ENCODE assay signal across 17 mouse cellular contexts in genomic region chr4:132794028-132794427, GRCm38 (mm10). TPM values are rescaled to one million over a fixed set of nuclear protein-coding genes. Genes with fewer than 3 reads are reported as not detected.
DNase-seq lines count a peak whose midpoint lies in the region; ATAC-seq lines count a peak whose summit lies in the region.
"Had no signal": no experiment of that assay in that cellular context is flagged by ENCODE, and none has a peak within 500 bp of the region (broad histone marks: within the 10 kb centered on the region; RNA-seq: fewer than 3 reads in every experiment).

No protein-coding gene starts in this region.

- intact Hi-C loops in heart, postnatal 10 days (cut with DNase I) = no loop called here

- no peaks in the 10 kb centered on the region for H3K36me3 ChIP-seq in kidney, embryonic 15.5 days
- H3K36me3 ChIP-seq in intestine, embryonic 16.5 days (ENCODE audit: control insufficient read depth, insufficient read depth, low read length) = no peaks in the 10 kb centered on the region
- H3K36me3 ChIP-seq: embryonic facial prominence, embryonic 12.5 days; forebrain, embryonic 12.5 days; heart, embryonic 15.5 days; neural tube, embryonic 12.5 days had no signal

- no peak overlapping the region for H3K4me3 ChIP-seq in kidney, embryonic 15.5 days (replicated peaks)
- no peak overlapping the region for H3K4me3 ChIP-seq in intestine, embryonic 16.5 days (ENCODE audit: low read length)
- H3K4me3 ChIP-seq: embryonic facial prominence, embryonic 12.5 days; forebrain, embryonic 12.5 days; heart, embryonic 15.5 days; neural tube, embryonic 12.5 days had no signal

- H3K27ac ChIP-seq in kidney, embryonic 15.5 days = no peak overlapping the region
- H3K27ac ChIP-seq in intestine, embryonic 16.5 days (ENCODE audit: low read length) = no peak overlapping the region
- H3K27ac ChIP-seq: embryonic facial prominence, embryonic 12.5 days; forebrain, embryonic 12.5 days; heart, embryonic 15.5 days; neural tube, embryonic 12.5 days had no signal

- H3K9me3 ChIP-seq in kidney, embryonic 15.5 days (replicated peaks) = no peaks in the 10 kb centered on the region
- H3K9me3 ChIP-seq in intestine, embryonic 16.5 days (ENCODE audit: control insufficient read depth, low read length) = no peaks in the 10 kb centered on the region
- H3K9me3 ChIP-seq: embryonic facial prominence, embryonic 12.5 days; forebrain, embryonic 12.5 days; heart, embryonic 15.5 days; neural tube, embryonic 12.5 days had no signal

- peak; percentile 59; the same call in 1 of the 2 replicates for ATAC-seq in kidney, embryonic 15.5 days (replicated peaks; ENCODE audit: low FRiP score)
- peak; percentile 30 to 60; a peak in 2 of 4 replicates for ATAC-seq in hematopoietic stem cell, adult 5-6 weeks (replicated peaks in 1 of 2; ENCODE audit: insufficient read depth in 1 of 2, low FRiP score in 2 of 2, low TSS enrichment in 1 of 2, low read depth in 1 of 2, poor library complexity in 2 of 2, severe bottlenecking in 2 of 2)
- peak; percentile 61 for ATAC-seq in megakaryocyte, adult 5-6 weeks (ENCODE audit: poor library complexity, severe bottlenecking)
- no peak for ATAC-seq in intestine, embryonic 16.5 days

- peak overlapping the region; percentile 15 for H3K4me2 ChIP-seq in kidney, embryonic 15.5 days
- no peak overlapping the region for H3K4me2 ChIP-seq in intestine, embryonic 16.5 days (ENCODE audit: low read depth, low read length)
- H3K4me2 ChIP-seq: embryonic facial prominence, embryonic 12.5 days; forebrain, embryonic 12.5 days; midbrain, embryonic 11.5 days; neural tube, embryonic 12.5 days had no signal

- peaks cover 23% of the 10 kb centered on the region for H3K4me1 ChIP-seq in kidney, embryonic 15.5 days
- H3K4me1 ChIP-seq in intestine, embryonic 16.5 days (ENCODE audit: control insufficient read depth, insufficient read depth, low read length) = peaks cover 4% of the 10 kb centered on the region; the same call in 1 of the 2 replicates
- H3K4me1 ChIP-seq: embryonic facial prominence, embryonic 12.5 days had no signal

- H3K9ac ChIP-seq in kidney, embryonic 15.5 days = no peak overlapping the region
- no peak overlapping the region for H3K9ac ChIP-seq in intestine, embryonic 16.5 days (ENCODE audit: low read depth, low read length)
- H3K9ac ChIP-seq: embryonic facial prominence, embryonic 12.5 days; forebrain, embryonic 12.5 days; heart, embryonic 15.5 days; neural tube, embryonic 12.5 days had no signal

- peaks cover 24% of the 10 kb centered on the region for H3K27me3 ChIP-seq in kidney, embryonic 15.5 days
- H3K27me3 ChIP-seq in intestine, embryonic 16.5 days (replicated peaks; ENCODE audit: control insufficient read depth, insufficient read depth, low read length) = peaks cover 9% of the 10 kb centered on the region

- no peak for DNase-seq in kidney, adult 18-20 months
- DNase-seq in B cell, adult 2 months = peak; percentile 58 to 66
- DNase-seq in heart, postnatal 10 days = no peak
- DNase-seq in left cerebral cortex, adult 11 months (ENCODE audit: low spot score) = no peak
- DNase-seq: adrenal gland, postnatal 36 days; cerebellum, adult 9-10 months; gastrocnemius, postnatal 10 days; thymus, postnatal 4 days had no signal

- WGBS in kidney, embryonic 15.5 days = 32% methylated on average over 9 of the region's 9 CpGs
- WGBS in intestine, embryonic 16.5 days = 71% methylated on average over 9 of the region's 9 CpGs

RNA-seq across cellular contexts. Expression of gene Themis2, which starts 2.2 kb away (rescaled TPM):
- polyA plus RNA-seq in kidney, embryonic 15.5 days (2015; fragmentation: Nextera tagmentation; extraction: Ambion mirVana) = 0.91 and 1.7 TPM in 2 replicates
- total RNA-seq in hematopoietic stem cell, adult 5-6 weeks (2017) = 9.8 and 12.8 TPM in 2 replicates
- 129 and 136 TPM in 2 replicates for total RNA-seq in megakaryocyte, adult 5-6 weeks (2015)
- total RNA-seq in megakaryocyte, adult 5-6 weeks (2017) = 84.4 and 95.0 TPM in 2 replicates
- 1.7 TPM in 2 replicates for polyA plus RNA-seq in intestine, embryonic 16.5 days (2015; fragmentation: Nextera tagmentation; extraction: Ambion mirVana)
- 1 to 10 TPM; 2.6 to 3.3 TPM for total RNA-seq in heart, postnatal 10 days (2021)

RNA-seq across cellular contexts. Expression of gene Rpa2, which starts 25.9 kb away (rescaled TPM):
- polyA plus RNA-seq in kidney, embryonic 15.5 days (2015; fragmentation: Nextera tagmentation; extraction: Ambion mirVana) = 108 and 113 TPM in 2 replicates
- total RNA-seq in hematopoietic stem cell, adult 5-6 weeks (2017) = 46.5 and 50.1 TPM in 2 replicates
- total RNA-seq in megakaryocyte, adult 5-6 weeks (2015) = 28.0 and 28.7 TPM in 2 replicates
- 22.3 and 27.9 TPM in 2 replicates for total RNA-seq in megakaryocyte, adult 5-6 weeks (2017)
- polyA plus RNA-seq in intestine, embryonic 16.5 days (2015; fragmentation: Nextera tagmentation; extraction: Ambion mirVana) = 66.7 and 76.0 TPM in 2 replicates
- 10 to 100 TPM; 17.3 to 20.4 TPM for total RNA-seq in heart, postnatal 10 days (2021)

RNA-seq across cellular contexts. Expression of gene Smpdl3b, which starts 37.0 kb away (rescaled TPM):
- polyA plus RNA-seq in kidney, embryonic 15.5 days (2015; fragmentation: Nextera tagmentation; extraction: Ambion mirVana) = 10.0 and 11.9 TPM in 2 replicates
- 0.19 and 0.74 TPM in 2 replicates for total RNA-seq in hematopoietic stem cell, adult 5-6 weeks (2017)
- 3.0 and 4.5 TPM in 2 replicates for total RNA-seq in megakaryocyte, adult 5-6 weeks (2015)
- 3.9 and 4.3 TPM in 2 replicates for total RNA-seq in megakaryocyte, adult 5-6 weeks (2017)
- 5.1 and 6.0 TPM in 2 replicates for polyA plus RNA-seq in intestine, embryonic 16.5 days (2015; fragmentation: Nextera tagmentation; extraction: Ambion mirVana)
- 1 to 10 TPM; 1.2 TPM for total RNA-seq in heart, postnatal 10 days (2021)

RNA-seq across cellular contexts. Expression of gene Ppp1r8, which starts 48.9 kb away (rescaled TPM):
- 62.6 and 66.5 TPM in 2 replicates for polyA plus RNA-seq in kidney, embryonic 15.5 days (2015; fragmentation: Nextera tagmentation; extraction: Ambion mirVana)
- total RNA-seq in hematopoietic stem cell, adult 5-6 weeks (2017) = 48.8 and 76.4 TPM in 2 replicates
- total RNA-seq in megakaryocyte, adult 5-6 weeks (2015) = 25.7 and 29.6 TPM in 2 replicates
- total RNA-seq in megakaryocyte, adult 5-6 weeks (2017) = 46.1 and 50.1 TPM in 2 replicates
- 50.8 and 60.2 TPM in 2 replicates for polyA plus RNA-seq in intestine, embryonic 16.5 days (2015; fragmentation: Nextera tagmentation; extraction: Ambion mirVana)
- 10 to 100 TPM; 24.1 to 28.0 TPM for total RNA-seq in heart, postnatal 10 days (2021)

Comparison
In these comparisons a context has a peak if more than half of its experiments do, and no peak if none do; other contexts are left out.
1. DNase-seq: peak in B cell, adult 2 months (2 of 2); none in kidney, adult 18-20 months (single experiment), heart, postnatal 10 days (0 of 2) and left cerebral cortex, adult 11 months (single experiment).